Mouse (Mus musculus): Measurements from ENCODE around the gene Iqcn. TPM values are rescaled to one million over a fixed set of nuclear protein-coding genes. Genes with fewer than 3 reads are reported as not detected.

The Iqcn gene
- total RNA-seq, 2 experiments from 2014 or later = 0.07 TPM; not detected in 1

- intact Hi-C loops (cut with DNase I) = loop anchor here (5.0 kb wide), 1 partner anchor 98 kb away; no protein-coding TSS in a partner anchor
- DNase-seq = no peak
Observed at GRCm38 (mm10) chr8:70724216-70724615, 21.0 kb downstream of the Iqcn start.

- DNase-seq = peak; percentile 55 to 65
- intact Hi-C loops (cut with DNase I) = loop anchor here (2.0 kb wide), 1 partner anchor 15 kb away; no protein-coding TSS in a partner anchor
Observed at GRCm38 (mm10) chr8:70725792-70726447, 22.7 kb downstream of the Iqcn start.

- intact Hi-C loops (cut with DNase I) = loop anchor here (2.0 kb wide), 1 partner anchor 14 kb away; no protein-coding TSS in a partner anchor
- DNase-seq = no peak
Observed at GRCm38 (mm10) chr8:70726721-70727120, 23.5 kb downstream of the Iqcn start.

GRCm38 (mm10) chr8:70729808-70730475 lies 26.7 kb downstream of the Iqcn start:
- DNase-seq = no peak
- intact Hi-C loops (cut with DNase I) = no loop called here

GRCm38 (mm10) chr8:70730956-70731355 lies 27.7 kb downstream of the Iqcn start:
- no peak for DNase-seq
- intact Hi-C loops (cut with DNase I) = no loop called here

- DNase-seq = no peak
- intact Hi-C loops (cut with DNase I) = no loop called here
Observed at GRCm38 (mm10) chr8:70737705-70738104, 34.4 kb downstream of the Iqcn start.

- intact Hi-C loops (cut with DNase I) = no loop called here
- no peak for DNase-seq
Observed at GRCm38 (mm10) chr8:70738211-70738610, 35.0 kb downstream of the Iqcn start.

GRCm38 (mm10) chr8:70741661-70742060 lies 38.4 kb downstream of the Iqcn start:
- intact Hi-C loops (cut with DNase I) = loop anchor here (2.0 kb wide), 1 partner anchor 15 kb away; no protein-coding TSS in a partner anchor
- no peak for DNase-seq

GRCm38 (mm10) chr8:70742176-70742575 lies 38.9 kb downstream of the Iqcn start:
- DNase-seq = no peak
- intact Hi-C loops (cut with DNase I) = no loop called here

GRCm38 (mm10) chr8:70742981-70743655 lies 39.9 kb downstream of the Iqcn start:
- DNase-seq = no peak
- intact Hi-C loops (cut with DNase I) = no loop called here

GRCm38 (mm10) chr8:70743656-70744590 lies 40.7 kb downstream of the Iqcn start:
- intact Hi-C loops (cut with DNase I) = no loop called here
- DNase-seq = peak; percentile 77 to 80

- intact Hi-C loops (cut with DNase I) = no loop called here
- no peak for DNase-seq
Observed at GRCm38 (mm10) chr8:70744806-70745205, 41.5 kb downstream of the Iqcn start.

- intact Hi-C loops (cut with DNase I) = no loop called here
- DNase-seq = no peak
Observed at GRCm38 (mm10) chr8:70745691-70746220, 42.5 kb downstream of the Iqcn start.

GRCm38 (mm10) chr8:70746676-70747075 lies 43.4 kb downstream of the Iqcn start:
- no peak for DNase-seq
- intact Hi-C loops (cut with DNase I) = no loop called here

- intact Hi-C loops (cut with DNase I) = no loop called here
- DNase-seq = no peak
Observed at GRCm38 (mm10) chr8:70747211-70747890, 44.1 kb downstream of the Iqcn start.

- intact Hi-C loops (cut with DNase I) = no loop called here
- no peak for DNase-seq
Observed at GRCm38 (mm10) chr8:70748246-70749096, 45.2 kb downstream of the Iqcn start.

- DNase-seq = no peak
- intact Hi-C loops (cut with DNase I) = no loop called here
Observed at GRCm38 (mm10) chr8:70749097-70749674, 45.9 kb downstream of the Iqcn start.

- intact Hi-C loops (cut with DNase I) = no loop called here
- peak in 1 of 2 experiments; percentile 31 for DNase-seq
Observed at GRCm38 (mm10) chr8:70750128-70750680, 46.9 kb downstream of the Iqcn start.
